Mouse (Mus musculus) CD4-positive helper T cell, adult 2 months (primary cell): ENCODE data around the gene Emilin2.

Source experiments
- DNase-seq: peaks from one replicate; pipeline ENCODE4 v3.0.0-alpha.2; 2012; ENCODE audit warnings: low read depth, missing footprints, low spot score

Gene Emilin2

DNA sequence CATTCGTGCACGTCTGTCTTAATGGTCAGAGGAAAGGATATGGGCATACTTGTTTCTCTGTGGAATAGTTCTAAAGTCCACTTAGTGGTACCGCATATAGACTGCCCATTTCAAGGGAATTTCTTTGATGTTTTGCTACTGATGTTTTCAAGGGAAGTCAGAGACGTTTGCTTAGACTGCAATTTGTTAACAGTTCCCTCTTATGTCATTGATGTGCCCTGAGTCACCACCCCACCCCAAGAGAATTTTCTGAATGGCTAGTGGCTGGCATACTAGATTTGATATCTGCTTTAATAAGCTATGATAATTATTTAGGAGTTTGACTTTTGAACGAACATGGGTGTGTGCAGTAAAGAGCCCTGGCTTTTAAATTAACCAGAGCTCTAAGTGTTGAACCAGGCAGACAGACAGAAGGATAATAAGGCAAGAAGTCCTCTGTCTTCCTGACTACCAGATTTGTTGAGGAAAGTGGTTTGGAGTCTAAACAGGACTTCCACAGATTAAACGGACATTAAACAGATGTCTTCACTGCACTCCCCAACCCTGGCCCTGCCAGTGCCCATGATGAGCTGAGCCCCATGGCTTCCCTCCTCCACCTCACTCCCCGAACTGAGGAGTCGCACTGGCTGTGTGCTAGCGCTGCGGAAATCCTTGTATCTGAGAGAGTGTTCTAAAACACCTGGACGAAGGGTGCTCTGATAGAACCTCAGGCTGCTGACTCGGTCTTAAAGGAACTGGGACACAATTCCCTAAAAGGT, 105.5 kb downstream of the Emilin2 start:
- DNase-seq: no peak

DNA sequence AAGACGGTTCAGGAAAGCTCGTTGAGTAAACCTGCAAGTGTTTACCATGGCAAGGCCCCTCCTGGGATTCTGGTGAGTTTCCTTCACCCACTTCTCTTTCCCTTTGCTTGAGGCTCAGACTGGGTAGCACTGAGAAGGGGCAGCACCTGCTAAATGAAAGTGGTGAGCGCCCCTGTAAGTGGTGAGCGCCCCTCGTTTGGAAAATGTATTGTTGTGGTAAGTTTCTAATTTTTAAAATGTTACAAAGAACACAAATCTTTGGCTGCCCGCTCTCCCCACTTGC, 107.0 kb downstream of the Emilin2 start:
- no peak for DNase-seq

DNA sequence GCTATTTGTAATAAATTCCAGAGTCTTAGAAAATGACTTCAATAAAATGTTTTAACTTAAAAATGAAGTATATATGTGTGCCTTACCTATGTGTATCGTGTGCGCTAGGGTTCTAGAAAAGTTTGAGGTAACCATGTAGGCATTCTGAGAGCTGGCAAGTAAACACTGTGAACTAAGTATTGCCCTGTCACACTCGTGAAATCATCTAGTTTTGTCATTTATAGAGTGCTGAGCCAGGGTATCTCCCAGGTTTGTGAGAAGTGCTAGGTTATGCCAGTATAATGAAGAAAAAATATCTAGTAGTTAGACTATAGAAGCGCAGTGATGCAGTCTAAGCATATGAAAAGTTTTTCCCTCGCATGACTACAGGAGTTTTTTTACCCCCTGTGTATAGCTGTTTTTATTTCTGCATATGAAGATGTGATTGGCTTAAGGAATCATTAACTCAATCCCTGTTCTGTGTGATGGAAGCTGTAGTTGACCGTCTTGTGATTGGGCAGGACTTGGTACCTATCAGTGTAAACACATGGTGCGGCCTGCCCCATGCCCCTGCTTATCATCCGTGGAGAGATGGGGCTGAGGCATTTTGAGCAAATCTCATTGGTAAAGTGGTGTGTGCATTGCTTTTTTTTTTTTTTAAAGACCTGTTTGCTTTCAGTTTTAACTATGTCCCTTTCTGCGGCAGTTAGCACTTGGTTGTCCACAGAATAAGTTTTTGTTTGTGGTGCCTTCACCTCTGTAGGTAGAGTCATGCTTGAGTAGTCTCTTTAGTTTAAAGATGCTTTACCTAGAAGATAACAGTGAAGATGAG, 107.6 kb downstream of the Emilin2 start:
- peak; percentile 45 for DNase-seq
